In the genomic region with DNA sequence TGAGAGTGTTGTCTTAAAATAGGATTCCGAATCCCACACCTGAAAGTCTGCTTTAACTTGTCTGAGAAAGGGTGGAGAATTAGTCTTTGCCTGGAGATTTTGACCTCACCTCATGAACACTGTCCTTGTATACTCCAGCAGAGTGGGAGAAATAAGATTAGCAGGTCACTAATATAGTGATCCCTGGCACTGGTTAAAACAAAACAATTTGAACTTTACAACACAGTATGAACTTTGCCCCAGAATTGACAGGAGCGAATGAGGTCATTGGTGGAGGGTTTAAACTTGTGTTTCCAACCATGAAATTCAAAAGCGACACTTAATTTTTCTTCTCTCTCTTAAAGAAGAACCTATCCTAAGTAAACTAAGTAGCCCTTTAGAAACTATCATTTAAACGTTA, we compare ENCODE assay signal across 19 mouse cellular contexts. TPM values are rescaled to one million over a fixed set of nuclear protein-coding genes. Genes with fewer than 3 reads are reported as not detected.
"Had no signal": no experiment of that assay in that cellular context is flagged by ENCODE, and none has a peak within 500 bp of the region (broad histone marks: within the 10 kb centered on the region; RNA-seq: fewer than 3 reads in every experiment).

No protein-coding gene starts in this region.

- ATAC-seq: inflammation-experienced regulatory T-cells, adult 6 months; intestine, embryonic 16.5 days had no signal

- H3K27ac ChIP-seq: layer of hippocampus, adult 2 months; limb, embryonic 10.5 days; limb, embryonic 13.5 days; liver, embryonic 15.5 days had no signal

- DNase-seq: layer of hippocampus, adult 9-11 months; lung, adult 2 months; lung, postnatal 14 days; lung, postnatal 4 days; midbrain, embryonic 14.5 days; thymus, adult 18-20 months; thymus, postnatal 36 days had no signal

- H3K9ac ChIP-seq: limb, embryonic 13.5 days; liver, embryonic 15.5 days had no signal

- H3K27me3 ChIP-seq: limb, embryonic 13.5 days; liver, embryonic 15.5 days had no signal

- H3K36me3 ChIP-seq: limb, embryonic 10.5 days; limb, embryonic 13.5 days; liver, embryonic 15.5 days had no signal

- H3K4me1 ChIP-seq: limb, embryonic 10.5 days; limb, embryonic 13.5 days; liver, embryonic 15.5 days had no signal

- H3K4me3 ChIP-seq: layer of hippocampus, adult 2 months; limb, embryonic 10.5 days; limb, embryonic 13.5 days; liver, embryonic 15.5 days had no signal

- H3K9me3 ChIP-seq: limb, embryonic 10.5 days; limb, embryonic 13.5 days; liver, embryonic 15.5 days had no signal

- H3K4me2 ChIP-seq: limb, embryonic 13.5 days; liver, embryonic 11.5 days; liver, embryonic 15.5 days; midbrain, embryonic 11.5 days had no signal

RNA-seq across cellular contexts. Expression of gene Adtrp, which starts 3.4 kb away (rescaled TPM):
- total RNA-seq: layer of hippocampus, adult 2 months; left cerebral cortex, adult 18-20 months; megakaryocyte-erythroid progenitor cell, adult 5-6 weeks; midbrain, postnatal 0 days had no signal
- polyA plus RNA-seq: inflammation-experienced regulatory T-cells, adult 6 months; limb, embryonic 10.5 days; midbrain, embryonic 11.5 days; midbrain, embryonic 14.5 days; midbrain, postnatal 0 days; neural tube, embryonic 11.5 days had no signal
